Comparison of ENCODE assay signal across 8 mouse cellular contexts in the genomic region with DNA sequence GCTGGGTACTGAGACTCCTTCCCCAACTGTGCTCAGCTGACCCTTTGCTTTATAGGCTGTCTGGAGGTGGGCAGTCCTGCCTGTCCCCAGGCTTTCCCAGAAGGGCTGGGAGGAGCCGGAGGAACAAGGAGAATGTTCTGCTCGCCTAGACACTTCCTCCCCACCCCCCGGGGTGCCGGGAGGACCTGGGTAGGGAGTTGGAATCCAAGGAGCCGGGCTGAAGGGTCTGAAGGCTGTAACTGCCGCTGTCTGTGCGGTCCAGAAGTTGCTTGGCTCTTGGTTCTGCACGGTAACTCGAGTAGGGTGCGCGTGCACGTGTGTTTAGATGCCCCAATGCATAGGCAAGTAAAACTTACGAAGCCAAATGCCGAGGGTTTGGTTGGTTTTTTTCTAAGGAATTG.
A peak's percentile ranks its signal among the peaks of the same experiment; 100 is the strongest.
DNase-seq lines count a peak whose midpoint lies in the region; ATAC-seq lines count a peak whose summit lies in the region.

No protein-coding gene starts in this region.

- H3K9ac ChIP-seq in intestine, embryonic 14.5 days (ENCODE audit: low read length) = 0 out of 2 replicates have a peak overlapping the region, but pooled peaks have one; percentile 14
- H3K9ac ChIP-seq in liver, embryonic 16.5 days (ENCODE audit: low read depth, low read length) = peak overlapping the region; percentile 69
- H3K9ac ChIP-seq in neural tube, embryonic 12.5 days = 0 out of 2 replicates have a peak overlapping the region, but pooled peaks have one; percentile 21

- H3K9me3 ChIP-seq in intestine, embryonic 14.5 days (ENCODE audit: control insufficient read depth, low read length) = no peaks in the 10 kb centered on the region
- no peaks in the 10 kb centered on the region for H3K9me3 ChIP-seq in liver, embryonic 16.5 days (replicated peaks; ENCODE audit: control insufficient read depth, low read length)
- no peaks in the 10 kb centered on the region for H3K9me3 ChIP-seq in neural tube, embryonic 12.5 days

- ATAC-seq in cerebellum, adult (ENCODE audit: insufficient number of reproducible peaks, low FRiP score, low TSS enrichment) = no peak
- peak; percentile 57 for ATAC-seq in intestine, embryonic 14.5 days (replicated peaks; ENCODE audit: low FRiP score, low TSS enrichment, low read depth)
- ATAC-seq in liver, embryonic 16.5 days (ENCODE audit: low read depth) = no peak
- no peak for ATAC-seq in neural tube, embryonic 12.5 days (ENCODE audit: low FRiP score, low read depth)

- H3K27ac ChIP-seq in intestine, embryonic 14.5 days (ENCODE audit: low read depth) = peak overlapping the region; percentile 70
- H3K27ac ChIP-seq in liver, embryonic 16.5 days (ENCODE audit: low read length) = peak overlapping the region; percentile 89
- H3K27ac ChIP-seq in neural tube, embryonic 12.5 days = no peak overlapping the region

- H3K36me3 ChIP-seq in intestine, embryonic 14.5 days (ENCODE audit: control insufficient read depth, insufficient read depth, low read length) = no peaks in the 10 kb centered on the region
- H3K36me3 ChIP-seq in liver, embryonic 16.5 days (ENCODE audit: control insufficient read depth, insufficient read depth) = no peaks in the 10 kb centered on the region
- H3K36me3 ChIP-seq in neural tube, embryonic 12.5 days = no peaks in the 10 kb centered on the region

- H3K27me3 ChIP-seq in intestine, embryonic 14.5 days (replicated peaks; ENCODE audit: control insufficient read depth, insufficient read depth, low read length) = no peaks in the 10 kb centered on the region
- H3K27me3 ChIP-seq in liver, embryonic 16.5 days (ENCODE audit: control insufficient read depth, insufficient read depth, low read depth, low read length) = no peaks in the 10 kb centered on the region
- H3K27me3 ChIP-seq in neural tube, embryonic 12.5 days (replicated peaks) = no peaks in the 10 kb centered on the region

- H3K4me2 ChIP-seq in intestine, embryonic 14.5 days (ENCODE audit: low read length) = peak overlapping the region; percentile 52
- peak overlapping the region; percentile 83 for H3K4me2 ChIP-seq in liver, embryonic 16.5 days (ENCODE audit: low read depth, low read length)
- peak overlapping the region; percentile 55 for H3K4me2 ChIP-seq in neural tube, embryonic 12.5 days (replicated peaks)

- H3K4me3 ChIP-seq in intestine, embryonic 14.5 days (ENCODE audit: low read depth, low read length) = peak overlapping the region; percentile 17
- H3K4me3 ChIP-seq in liver, embryonic 16.5 days (ENCODE audit: low read depth, low read length) = peak overlapping the region; percentile 63
- H3K4me3 ChIP-seq in neural tube, embryonic 12.5 days = peak overlapping the region; percentile 7; the same call in 1 of the 2 replicates

- H3K4me1 ChIP-seq in intestine, embryonic 14.5 days (replicated peaks; ENCODE audit: control insufficient read depth, insufficient read depth, low read length) = peaks cover 42% of the 10 kb centered on the region
- peaks cover 57% of the 10 kb centered on the region for H3K4me1 ChIP-seq in liver, embryonic 16.5 days (ENCODE audit: control insufficient read depth, low read depth, low read length)
- H3K4me1 ChIP-seq in neural tube, embryonic 12.5 days = peaks cover 17% of the 10 kb centered on the region

- WGBS in intestine, embryonic 14.5 days = 2% methylated on average over 14 of the region's 14 CpGs
- WGBS in liver, embryonic 16.5 days (ENCODE audit: insufficient replicate concordance) = 3% methylated on average over 14 of the region's 14 CpGs
- 2% methylated on average over 14 of the region's 14 CpGs for WGBS in neural tube, embryonic 12.5 days

- DNase-seq in cerebellum, postnatal 10 days = peak; percentile 27 to 37
- peak; percentile 39 for DNase-seq in brain, adult 2 months (ENCODE audit: low read depth, low spot score)
- peak; percentile 50 for DNase-seq in gastrocnemius, postnatal 10 days
- DNase-seq in intestine, embryonic 14.5 days (ENCODE audit: low spot score) = peak; percentile 74
- DNase-seq in thymus, postnatal 10 days (ENCODE audit: low spot score in 2 of 2) = peak; percentile 29 to 43

Comparison
In these comparisons a context has a peak if more than half of its experiments do, and no peak if none do; other contexts are left out.
1. H3K4me3 ChIP-seq: peak in every context shown above with its lines; median percentile 63 in liver, embryonic 16.5 days; 17 in intestine, embryonic 14.5 days; 7 in neural tube, embryonic 12.5 days.
2. H3K9ac ChIP-seq: peak in every context shown above with its lines; median percentile 69 in liver, embryonic 16.5 days; 21 in neural tube, embryonic 12.5 days; 14 in intestine, embryonic 14.5 days.